Mouse (Mus musculus): ENCODE measurements around the gene Mafg. TPM values are rescaled to one million over a fixed set of nuclear protein-coding genes. Genes with fewer than 3 reads are reported as not detected.

Mafg gene
- polyA plus RNA-seq, 1 experiment from 2014 or later: 20.2 TPM

GRCm38 (mm10) chr11:120654741-120655140, 21.3 kb upstream of the Mafg start:
- 71% methylated on average over 3 of the region's 3 CpGs for WGBS (ENCODE audit: insufficient replicate concordance)
- Histone ChIP-seq H3K4me3 (ENCODE audit: low read depth, low read length) (no peak overlapping the region), H3K27me3 (ENCODE audit: control insufficient read depth, insufficient read depth, low read length) (peaks cover 41% of the 10 kb centered on the region), H3K9me3 (replicated peaks; ENCODE audit: control insufficient read depth, low read length) (no peaks in the 10 kb centered on the region), H3K36me3 (ENCODE audit: control insufficient read depth, insufficient read depth, low read length) (no peaks in the 10 kb centered on the region), H3K9ac (ENCODE audit: low read depth, low read length) (no peak overlapping the region), H3K27ac (ENCODE audit: low read depth, low read length) (no peak overlapping the region), H3K4me2 (no peak overlapping the region), H3K4me1 (ENCODE audit: control insufficient read depth, insufficient read depth, low read length) (no peaks in the 10 kb centered on the region; the same call in 1 of the 2 replicates)
- ATAC-seq (replicated peaks; ENCODE audit: insufficient number of reproducible peaks, low FRiP score, low TSS enrichment): no peak

- H3K9ac ChIP-seq (ENCODE audit: low read depth, low read length): no peak overlapping the region
- WGBS (ENCODE audit: insufficient replicate concordance): 64% methylated on average over 3 of the region's 3 CpGs
- H3K9me3 ChIP-seq (replicated peaks; ENCODE audit: control insufficient read depth, low read length): no peaks in the 10 kb centered on the region
- no peak for ATAC-seq (replicated peaks; ENCODE audit: insufficient number of reproducible peaks, low FRiP score, low TSS enrichment)
- H3K4me3 ChIP-seq (ENCODE audit: low read depth, low read length): no peak overlapping the region
- no peaks in the 10 kb centered on the region for H3K36me3 ChIP-seq (ENCODE audit: control insufficient read depth, insufficient read depth, low read length)
- H3K27me3 ChIP-seq (ENCODE audit: control insufficient read depth, insufficient read depth, low read length): peaks cover 22% of the 10 kb centered on the region
- H3K4me1 ChIP-seq (ENCODE audit: control insufficient read depth, insufficient read depth, low read length): peaks cover 9% of the 10 kb centered on the region
- H3K4me2 ChIP-seq: no peak overlapping the region
- H3K27ac ChIP-seq (ENCODE audit: low read depth, low read length): no peak overlapping the region
These were observed 18.5 kb upstream of the Mafg start for GRCm38 (mm10) chr11:120651872-120652271.

- Histone ChIP-seq H3K4me3 (ENCODE audit: low read depth, low read length) (peak within 1 kb of the TSS; percentile 49), H3K9ac (ENCODE audit: low read depth, low read length) (peak within 1 kb of the TSS; percentile 71), H3K4me1 (ENCODE audit: control insufficient read depth, insufficient read depth, low read length) (peaks cover 16% of the 10 kb centered on the region), H3K9me3 (replicated peaks; ENCODE audit: control insufficient read depth, low read length) (no peaks in the 10 kb centered on the region), H3K27me3 (ENCODE audit: control insufficient read depth, insufficient read depth, low read length) (peaks cover 13% of the 10 kb centered on the region), H3K4me2 (peak within 1 kb of the TSS; percentile 67), H3K27ac (ENCODE audit: low read depth, low read length) (peak within 1 kb of the TSS; percentile 90), H3K36me3 (ENCODE audit: control insufficient read depth, insufficient read depth, low read length) (no peaks in the 10 kb centered on the region)
- 2% methylated on average over 13 of the region's 13 CpGs for WGBS (ENCODE audit: insufficient replicate concordance)
- ATAC-seq (replicated peaks; ENCODE audit: insufficient number of reproducible peaks, low FRiP score, low TSS enrichment): 0 out of 2 replicates have a peak, but pooled peaks have one; percentile 9
These were observed 14.6 kb upstream of the Mafg start, which contains the start of gene Myadml2 for GRCm38 (mm10) chr11:120648001-120648476. Myadml2 (minus strand) TSS chr11:120648158.

DNA sequence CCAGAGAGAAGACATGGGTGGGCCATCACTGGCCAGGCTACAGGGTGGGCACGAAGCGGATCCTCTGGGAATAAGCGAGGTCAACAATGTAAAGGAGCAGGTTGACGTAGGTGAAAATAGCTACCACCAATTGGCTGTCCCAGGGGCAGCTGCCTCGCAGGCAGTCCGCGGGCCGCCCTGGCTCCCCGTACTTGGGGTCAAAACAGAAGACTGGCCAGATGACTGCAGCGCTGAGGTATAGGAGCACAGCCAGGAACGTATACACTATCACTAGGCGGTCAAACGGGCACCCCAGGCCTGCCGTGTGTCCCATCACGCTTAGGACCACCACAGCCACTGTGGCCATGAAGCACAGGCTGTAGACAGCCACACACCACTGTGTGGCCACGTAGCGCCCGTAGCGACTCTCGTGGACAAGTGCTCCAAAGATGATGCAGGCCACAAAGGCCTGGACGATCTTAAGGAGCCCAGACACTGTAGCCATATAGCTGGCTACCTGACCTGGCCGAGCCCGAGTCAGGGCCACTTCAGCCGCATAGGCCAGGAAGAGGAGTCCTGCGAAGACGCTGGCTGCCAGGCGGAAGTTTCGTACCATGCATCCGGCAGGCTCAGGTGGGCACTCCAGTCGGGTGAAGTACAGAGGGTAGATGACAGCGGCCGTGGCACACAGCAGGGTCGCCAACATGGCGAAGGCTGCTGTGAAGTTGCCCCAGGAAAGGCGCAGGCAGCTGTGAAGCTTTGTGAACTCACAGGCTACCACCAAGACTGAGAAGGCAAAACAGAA, 13.8 kb upstream of the Mafg start:
- H3K36me3 ChIP-seq (ENCODE audit: control insufficient read depth, insufficient read depth, low read length): no peaks in the 10 kb centered on the region
- H3K27me3 ChIP-seq (ENCODE audit: control insufficient read depth, insufficient read depth, low read length): peaks cover 19% of the 10 kb centered on the region
- ATAC-seq (replicated peaks; ENCODE audit: insufficient number of reproducible peaks, low FRiP score, low TSS enrichment): no peak
- H3K27ac ChIP-seq (ENCODE audit: low read depth, low read length): peak overlapping the region; percentile 90
- peak overlapping the region; percentile 71 for H3K9ac ChIP-seq (ENCODE audit: low read depth, low read length)
- H3K4me2 ChIP-seq: peak overlapping the region; percentile 67
- H3K4me1 ChIP-seq (ENCODE audit: control insufficient read depth, insufficient read depth, low read length): peaks cover 23% of the 10 kb centered on the region
- peak overlapping the region; percentile 49 for H3K4me3 ChIP-seq (ENCODE audit: low read depth, low read length)
- H3K9me3 ChIP-seq (replicated peaks; ENCODE audit: control insufficient read depth, low read length): no peaks in the 10 kb centered on the region
- 66% methylated on average over 35 of the region's 35 CpGs for WGBS (ENCODE audit: insufficient replicate concordance)

DNA sequence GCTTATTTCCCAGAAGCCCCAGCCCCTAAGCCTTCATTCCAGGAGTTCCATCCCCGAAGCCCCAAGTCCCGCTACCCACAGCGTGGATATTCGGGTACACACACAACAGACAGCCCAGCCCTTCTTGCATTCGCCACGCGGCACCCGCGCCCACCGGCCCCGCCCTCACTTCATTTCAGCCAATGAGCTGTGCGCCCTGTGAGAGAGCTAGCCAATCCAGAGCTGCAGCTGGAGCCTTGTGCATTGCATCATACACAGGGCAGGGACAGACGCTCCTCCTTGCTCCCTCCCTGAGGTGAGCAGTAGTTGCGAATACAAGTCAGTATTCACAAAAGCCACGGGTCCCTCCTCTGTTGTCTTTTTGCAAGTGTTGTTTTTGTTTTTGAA, 10.2 kb upstream of the Mafg start, which contains the start of gene Pycr1:
Gene Pycr1, minus strand, starts transcription at position 169 of the 387 bp plus-strand sequence.
- Histone ChIP-seq H3K27me3 (ENCODE audit: control insufficient read depth, insufficient read depth, low read length) (peaks cover 19% of the 10 kb centered on the region), H3K4me2 (peak within 1 kb of the TSS; percentile 98), H3K4me1 (ENCODE audit: control insufficient read depth, insufficient read depth, low read length) (peaks cover 23% of the 10 kb centered on the region), H3K36me3 (ENCODE audit: control insufficient read depth, insufficient read depth, low read length) (no peaks in the 10 kb centered on the region), H3K9ac (ENCODE audit: low read depth, low read length) (peak within 1 kb of the TSS; percentile 75), H3K4me3 (ENCODE audit: low read depth, low read length) (peak within 1 kb of the TSS; percentile 49), H3K9me3 (replicated peaks; ENCODE audit: control insufficient read depth, low read length) (no peaks in the 10 kb centered on the region), H3K27ac (ENCODE audit: low read depth, low read length) (peak within 1 kb of the TSS; percentile 17; the same call in 1 of the 2 replicates)
- ATAC-seq (replicated peaks; ENCODE audit: insufficient number of reproducible peaks, low FRiP score, low TSS enrichment): peak; percentile 96
- 0% methylated on average over 15 of the region's 15 CpGs for WGBS (ENCODE audit: insufficient replicate concordance)

- 0 out of 2 replicates have a peak overlapping the region, but pooled peaks have one; percentile 15 for H3K27ac ChIP-seq (ENCODE audit: low read depth, low read length)
- H3K36me3 ChIP-seq (ENCODE audit: control insufficient read depth, insufficient read depth, low read length): no peaks in the 10 kb centered on the region
- WGBS (ENCODE audit: insufficient replicate concordance): 2% methylated on average over 18 of the region's 18 CpGs
- peaks cover 17% of the 10 kb centered on the region for H3K27me3 ChIP-seq (ENCODE audit: control insufficient read depth, insufficient read depth, low read length)
- H3K4me1 ChIP-seq (ENCODE audit: control insufficient read depth, insufficient read depth, low read length): peaks cover 23% of the 10 kb centered on the region
- peak overlapping the region; percentile 75 for H3K9ac ChIP-seq (ENCODE audit: low read depth, low read length)
- peak; percentile 50; the same call in 1 of the 2 replicates for ATAC-seq (replicated peaks; ENCODE audit: insufficient number of reproducible peaks, low FRiP score, low TSS enrichment)
- H3K4me2 ChIP-seq: peak overlapping the region; percentile 98
- peak overlapping the region; percentile 49 for H3K4me3 ChIP-seq (ENCODE audit: low read depth, low read length)
- H3K9me3 ChIP-seq (replicated peaks; ENCODE audit: control insufficient read depth, low read length): no peaks in the 10 kb centered on the region
These were observed 9.7 kb upstream of the Mafg start for GRCm38 (mm10) chr11:120642939-120643600.

DNA sequence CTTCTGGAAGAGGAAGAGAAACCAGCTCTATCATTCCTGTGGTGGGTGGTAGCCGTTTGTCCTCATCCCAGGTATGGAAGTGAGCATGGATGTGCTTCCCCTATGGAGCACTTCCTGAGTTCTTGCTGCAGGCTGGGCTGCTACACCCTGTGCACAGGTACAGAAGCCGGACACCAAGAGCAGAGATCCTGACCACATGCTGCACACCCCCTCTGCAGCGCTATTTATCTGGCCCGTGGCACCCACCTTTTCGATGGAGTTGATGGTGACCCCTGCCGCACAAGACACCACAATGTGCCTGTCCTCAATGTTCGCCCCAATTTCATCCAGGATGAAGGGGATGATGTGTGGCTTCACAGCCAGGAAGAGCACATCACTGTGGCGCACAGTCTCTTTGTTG, 8.5 kb upstream of the Mafg start:
- no peak overlapping the region for H3K27ac ChIP-seq (ENCODE audit: low read depth, low read length)
- ATAC-seq (replicated peaks; ENCODE audit: insufficient number of reproducible peaks, low FRiP score, low TSS enrichment): no peak
- H3K36me3 ChIP-seq (ENCODE audit: control insufficient read depth, insufficient read depth, low read length): no peaks in the 10 kb centered on the region
- no peak overlapping the region for H3K9ac ChIP-seq (ENCODE audit: low read depth, low read length)
- H3K27me3 ChIP-seq (ENCODE audit: control insufficient read depth, insufficient read depth, low read length): peaks cover 9% of the 10 kb centered on the region; the same call in 1 of the 2 replicates
- WGBS (ENCODE audit: insufficient replicate concordance): 84% methylated on average over 8 of the region's 8 CpGs
- no peak overlapping the region for H3K4me2 ChIP-seq
- H3K4me1 ChIP-seq (ENCODE audit: control insufficient read depth, insufficient read depth, low read length): peaks cover 13% of the 10 kb centered on the region; the same call in 1 of the 2 replicates
- no peak overlapping the region for H3K4me3 ChIP-seq (ENCODE audit: low read depth, low read length)
- no peaks in the 10 kb centered on the region for H3K9me3 ChIP-seq (replicated peaks; ENCODE audit: control insufficient read depth, low read length)

- no peaks in the 10 kb centered on the region for H3K36me3 ChIP-seq (ENCODE audit: control insufficient read depth, insufficient read depth, low read length)
- peaks cover 9% of the 10 kb centered on the region; the same call in 1 of the 2 replicates for H3K27me3 ChIP-seq (ENCODE audit: control insufficient read depth, insufficient read depth, low read length)
- no peak overlapping the region for H3K4me2 ChIP-seq
- no peak overlapping the region for H3K27ac ChIP-seq (ENCODE audit: low read depth, low read length)
- peaks cover 12% of the 10 kb centered on the region; the same call in 1 of the 2 replicates for H3K4me1 ChIP-seq (ENCODE audit: control insufficient read depth, insufficient read depth, low read length)
- WGBS (ENCODE audit: insufficient replicate concordance): 51% methylated on average over 9 of the region's 9 CpGs
- no peak for ATAC-seq (replicated peaks; ENCODE audit: insufficient number of reproducible peaks, low FRiP score, low TSS enrichment)
- no peak overlapping the region for H3K9ac ChIP-seq (ENCODE audit: low read depth, low read length)
- H3K4me3 ChIP-seq (ENCODE audit: low read depth, low read length): no peak overlapping the region
- H3K9me3 ChIP-seq (replicated peaks; ENCODE audit: control insufficient read depth, low read length): no peaks in the 10 kb centered on the region
These were observed 7.9 kb upstream of the Mafg start for GRCm38 (mm10) chr11:120641255-120641654.
